Mouse (Mus musculus) urinary bladder, postnatal 36 days (tissue): ENCODE data around the gene Tmem87b.

Experiments
- DNase-seq, 2 experiments: peaks; one replicate each; pipeline ENCODE4 v3.0.0; 2022; ENCODE audit warnings: low spot score in 2 of 2, mixed read lengths in 1 of 2

Gene Tmem87b

DNA sequence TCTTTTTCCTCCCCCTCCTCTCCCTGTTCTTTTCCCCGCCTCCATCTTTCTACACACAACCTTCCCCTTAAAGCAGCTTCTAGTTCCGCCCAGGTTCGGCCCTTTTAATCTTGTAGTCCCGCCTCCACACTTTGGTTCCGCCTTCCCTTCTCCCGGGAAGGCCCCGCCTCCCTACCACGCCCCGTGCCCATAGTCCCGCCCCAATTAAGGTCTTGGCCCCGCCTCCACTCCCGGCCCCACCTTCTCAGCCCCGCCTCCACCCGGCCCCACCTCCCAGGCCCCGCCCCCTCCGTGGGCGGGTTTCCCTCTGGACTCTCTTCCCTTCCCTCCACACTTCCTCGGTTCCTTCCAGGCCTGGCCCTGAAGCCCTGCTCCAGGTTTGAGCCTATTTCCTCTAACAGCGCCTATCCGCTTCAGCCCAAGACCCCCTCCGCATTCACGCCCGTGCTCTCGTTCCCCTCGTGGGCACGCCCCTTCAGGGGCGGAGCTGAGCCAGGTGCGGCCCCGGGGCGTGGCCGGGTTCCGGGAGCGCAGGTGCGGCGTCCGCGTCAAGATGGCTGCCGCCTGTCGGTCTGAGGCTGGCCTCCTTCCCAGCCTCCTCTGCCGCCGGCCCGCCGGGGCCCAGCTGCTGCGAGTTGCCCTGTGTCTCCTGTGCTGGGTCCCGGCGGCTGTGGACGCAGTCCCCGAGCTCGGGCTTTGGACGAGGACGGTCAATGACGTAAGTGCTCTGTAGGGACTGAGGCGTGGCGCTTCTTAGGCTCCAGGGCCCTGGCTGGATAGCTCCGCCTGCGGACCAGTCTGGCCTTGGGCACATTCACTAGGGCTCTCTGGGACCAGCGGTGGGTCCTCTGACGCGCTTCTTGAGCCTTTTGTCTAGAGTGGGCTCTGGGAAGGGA, at the start of gene Tmem87b:
Tmem87b (plus strand) TSS at position 333 of the 896 bp plus-strand sequence.
- peak; percentile 95 to 97 for DNase-seq

DNA sequence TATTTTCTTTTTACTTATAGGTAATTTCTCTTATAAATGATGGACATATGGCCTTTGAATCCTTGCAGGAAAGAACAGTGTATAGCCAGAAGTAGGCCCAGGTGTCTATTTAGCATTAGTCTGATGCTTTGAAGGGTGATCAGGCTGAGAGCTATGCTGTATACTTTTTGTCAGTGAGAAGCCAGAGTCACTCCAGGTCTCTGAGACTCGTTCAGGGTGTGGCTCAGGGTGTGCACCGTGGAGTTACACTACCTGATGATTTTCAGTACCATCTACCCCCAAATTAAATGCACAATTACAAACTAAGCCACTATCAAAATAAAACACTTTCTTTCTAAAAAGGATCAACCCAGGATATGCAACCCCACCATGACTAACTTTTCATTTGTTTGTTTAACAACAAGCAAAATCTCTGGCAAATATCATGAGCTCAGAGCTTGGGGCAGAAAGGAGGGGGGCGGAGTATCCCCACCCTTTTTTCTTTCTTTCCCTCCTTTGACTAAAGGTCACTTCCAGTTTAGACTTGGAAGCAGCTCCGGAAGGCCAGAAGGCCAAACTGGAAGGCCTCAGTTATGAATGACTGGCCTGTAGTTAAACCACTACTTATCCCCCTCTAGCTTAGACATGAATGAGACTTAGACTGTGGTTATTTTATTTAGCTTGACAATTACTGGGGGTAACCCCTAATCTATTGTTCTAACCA, 49.2 kb upstream of the Tmem87b start:
- DNase-seq = peak in 1 of 2 experiments; percentile 13

DNA sequence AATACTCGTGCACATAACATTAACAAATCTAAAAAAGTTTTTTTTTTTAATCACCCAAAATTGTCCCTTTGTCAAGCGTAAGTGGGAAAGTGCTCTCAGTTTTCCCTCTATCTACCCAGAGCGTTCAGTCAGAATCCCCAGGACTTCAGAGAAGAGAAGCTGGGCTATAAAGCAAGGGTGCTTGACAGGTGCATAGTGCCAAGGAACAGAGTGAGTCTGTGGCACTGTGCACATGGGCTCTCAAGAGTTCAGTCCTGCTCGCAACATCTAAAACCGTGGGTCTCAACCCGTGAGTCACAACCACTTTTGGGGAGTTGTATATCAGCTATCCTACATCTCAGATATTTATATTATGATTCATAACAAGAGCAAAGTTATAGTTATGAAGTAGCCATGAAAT, 47.4 kb upstream of the Tmem87b start:
- no peak for DNase-seq

DNA sequence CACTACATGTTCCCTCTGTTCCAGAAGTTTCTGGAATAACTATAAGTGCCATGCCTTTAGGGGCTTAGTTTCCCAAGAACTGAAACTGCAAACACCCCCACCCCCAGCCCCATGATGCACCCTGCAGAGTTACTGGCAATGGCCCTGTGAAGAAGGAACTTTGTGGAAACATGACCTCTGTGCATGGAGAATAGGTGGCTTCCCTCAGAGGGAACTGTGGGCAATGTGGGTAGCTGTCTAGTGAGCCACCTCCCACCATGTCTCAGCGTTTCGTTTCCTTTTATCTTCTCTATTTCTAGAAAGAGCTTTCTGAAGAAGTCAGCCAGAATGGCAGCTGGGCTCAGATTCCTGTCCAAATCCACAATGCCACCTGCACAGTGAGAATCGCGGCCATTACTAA, 46.9 kb upstream of the Tmem87b start:
- no peak for DNase-seq

DNA sequence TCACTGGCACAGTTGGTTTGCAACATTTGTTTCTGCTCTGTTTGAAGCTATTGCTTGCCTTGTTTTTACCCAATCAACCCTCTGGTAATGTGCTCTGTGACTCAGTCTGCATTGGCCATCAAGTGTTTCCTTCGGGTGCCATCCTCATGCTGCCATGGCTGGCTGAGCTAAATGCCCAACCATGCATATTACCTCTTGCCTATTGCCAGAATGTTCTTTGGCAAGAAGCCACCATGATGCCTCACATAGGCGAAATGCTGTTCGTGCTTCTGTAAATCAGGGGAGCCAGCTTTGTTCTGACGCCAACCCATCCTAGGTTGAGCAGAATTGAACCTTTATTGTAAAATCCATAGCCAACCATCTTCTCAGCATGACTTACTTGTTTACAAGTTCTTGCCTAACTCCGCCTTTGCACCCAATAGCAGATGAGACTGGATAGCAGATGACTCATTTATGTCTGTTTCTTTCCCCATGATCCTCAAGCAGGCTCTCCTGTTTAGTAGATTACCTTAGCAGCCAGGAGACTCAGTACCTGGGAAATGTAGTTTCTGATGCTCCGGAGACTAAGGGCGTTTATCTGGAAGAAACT, 46.1 kb upstream of the Tmem87b start:
- no peak for DNase-seq

DNA sequence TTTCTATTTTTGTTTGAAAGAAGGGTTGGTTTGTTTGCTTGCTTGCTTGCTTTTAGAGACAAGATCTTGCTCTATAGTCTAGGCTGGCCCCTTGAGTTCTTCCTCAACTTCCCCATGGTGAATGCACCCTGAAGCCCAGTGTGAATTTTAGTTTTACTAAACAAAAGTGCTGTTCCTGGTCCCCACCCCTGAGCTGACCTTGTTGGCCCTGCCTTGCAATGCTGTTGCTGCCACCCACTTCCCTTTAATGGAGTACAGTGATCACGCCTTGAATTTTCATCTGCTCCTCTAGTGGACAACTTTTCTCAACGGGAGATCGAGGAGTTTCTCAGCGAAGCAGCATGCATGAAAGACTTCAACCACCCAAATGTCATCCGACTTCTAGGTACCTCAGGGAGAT, 35.7 kb upstream of the Tmem87b start:
- DNase-seq = no peak

DNA sequence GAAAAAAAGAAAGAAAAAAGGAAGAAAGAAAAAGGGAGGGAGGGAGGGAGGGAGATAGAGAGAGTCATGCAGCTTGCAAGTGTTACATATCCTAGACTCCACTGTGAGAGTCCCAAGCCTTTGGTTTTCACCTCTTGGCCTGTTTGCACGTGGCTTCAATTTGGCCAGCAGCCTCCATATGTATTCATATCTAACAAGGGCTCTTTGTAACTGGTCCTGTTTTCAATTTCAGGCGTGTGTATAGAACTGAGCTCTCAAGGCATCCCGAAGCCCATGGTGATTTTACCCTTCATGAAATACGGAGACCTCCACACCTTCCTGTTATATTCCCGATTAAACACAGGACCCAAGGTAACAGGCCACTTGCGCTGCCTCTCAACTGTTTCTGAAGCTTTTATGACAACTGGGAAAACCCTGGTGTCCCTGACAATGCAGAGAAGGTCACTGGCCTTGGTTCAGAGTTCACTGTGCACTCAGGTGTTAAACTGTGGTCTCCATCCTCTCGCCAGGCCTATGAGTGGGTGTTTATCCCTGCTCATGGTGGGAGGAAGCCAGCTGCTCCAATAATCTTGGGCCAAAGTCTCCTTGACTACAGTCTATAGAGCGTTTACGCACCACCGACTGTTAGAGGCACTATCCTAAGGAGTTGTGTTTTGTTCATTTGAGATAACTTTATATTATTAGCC, 34.1 kb upstream of the Tmem87b start:
- DNase-seq = no peak

DNA sequence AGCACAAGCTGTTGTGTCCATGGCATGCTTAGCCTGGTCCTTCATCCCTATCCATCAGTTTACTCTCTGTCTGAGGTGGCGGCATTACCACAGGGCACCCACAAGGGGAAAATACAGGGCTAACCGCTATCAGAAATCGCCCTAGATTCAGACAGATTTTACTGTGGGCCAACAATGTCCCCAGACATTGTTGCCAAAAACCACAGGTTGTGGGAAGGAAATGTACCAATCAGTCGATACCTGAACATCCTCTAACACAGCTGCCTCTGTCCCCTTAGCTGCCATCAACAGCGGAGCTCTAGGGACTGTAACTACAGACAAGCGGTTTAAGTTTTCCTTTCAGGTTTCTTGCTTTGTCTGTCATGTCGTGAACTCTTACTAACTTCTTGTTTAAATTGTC, 33.1 kb upstream of the Tmem87b start:
- DNase-seq = no peak

DNA sequence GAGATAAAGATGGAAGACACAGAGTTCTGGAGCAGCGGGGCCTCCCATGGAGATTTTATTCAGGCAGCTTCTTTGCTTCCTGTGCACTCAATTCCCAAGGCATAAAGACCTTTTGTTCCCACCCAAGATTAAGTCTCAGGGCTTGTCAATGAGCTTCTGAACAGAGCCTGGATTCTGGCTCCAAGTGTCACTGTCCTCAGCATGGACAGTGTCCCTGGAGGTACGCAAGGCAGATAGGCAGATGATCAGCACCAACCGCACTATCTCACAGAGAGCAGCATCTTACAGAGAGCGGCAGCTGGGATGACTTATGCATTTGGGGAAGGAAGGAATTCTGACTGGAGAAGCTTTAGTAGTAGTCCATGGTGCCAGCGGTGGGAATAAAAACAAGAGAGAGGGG, 31.6 kb upstream of the Tmem87b start:
- DNase-seq = no peak

DNA sequence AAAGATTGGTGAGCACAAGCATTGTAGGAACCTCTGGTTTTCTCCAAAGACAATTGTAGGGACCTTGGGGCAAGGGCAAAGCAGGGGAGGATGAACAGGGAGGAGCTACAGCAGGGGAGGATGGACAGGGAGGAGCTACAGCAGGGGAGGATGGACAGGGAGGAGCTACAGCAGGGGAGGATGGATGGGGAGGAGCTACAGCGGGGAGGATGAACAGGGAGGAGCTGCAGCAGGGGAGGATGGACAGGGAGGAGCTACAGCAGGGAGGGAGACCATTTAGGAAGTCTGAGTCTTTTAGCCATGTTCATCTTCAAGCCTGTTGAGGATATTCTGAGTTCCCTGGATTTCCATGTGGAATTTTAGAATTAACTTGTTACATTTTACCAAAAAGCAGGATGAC, 31.1 kb upstream of the Tmem87b start:
- DNase-seq = no peak

DNA sequence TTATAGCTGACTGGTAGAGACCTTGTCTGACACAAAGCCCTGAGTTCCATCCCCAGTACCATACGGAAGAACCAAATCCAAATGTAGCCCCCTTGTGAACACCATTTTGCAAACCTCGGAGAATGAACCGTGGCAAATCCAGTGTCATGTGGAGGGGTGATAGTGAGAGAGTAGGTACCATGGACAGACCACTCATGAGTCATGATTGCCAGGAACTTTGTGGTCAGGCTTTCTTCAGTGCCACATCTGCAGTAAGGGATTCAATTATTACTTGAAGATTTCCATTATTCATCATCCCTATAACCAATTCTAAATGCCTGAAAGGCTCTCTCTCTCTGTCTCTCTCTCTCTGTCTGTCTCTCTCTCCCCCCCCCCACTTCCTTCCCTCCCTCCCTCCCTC, 30.1 kb upstream of the Tmem87b start:
- DNase-seq = no peak

DNA sequence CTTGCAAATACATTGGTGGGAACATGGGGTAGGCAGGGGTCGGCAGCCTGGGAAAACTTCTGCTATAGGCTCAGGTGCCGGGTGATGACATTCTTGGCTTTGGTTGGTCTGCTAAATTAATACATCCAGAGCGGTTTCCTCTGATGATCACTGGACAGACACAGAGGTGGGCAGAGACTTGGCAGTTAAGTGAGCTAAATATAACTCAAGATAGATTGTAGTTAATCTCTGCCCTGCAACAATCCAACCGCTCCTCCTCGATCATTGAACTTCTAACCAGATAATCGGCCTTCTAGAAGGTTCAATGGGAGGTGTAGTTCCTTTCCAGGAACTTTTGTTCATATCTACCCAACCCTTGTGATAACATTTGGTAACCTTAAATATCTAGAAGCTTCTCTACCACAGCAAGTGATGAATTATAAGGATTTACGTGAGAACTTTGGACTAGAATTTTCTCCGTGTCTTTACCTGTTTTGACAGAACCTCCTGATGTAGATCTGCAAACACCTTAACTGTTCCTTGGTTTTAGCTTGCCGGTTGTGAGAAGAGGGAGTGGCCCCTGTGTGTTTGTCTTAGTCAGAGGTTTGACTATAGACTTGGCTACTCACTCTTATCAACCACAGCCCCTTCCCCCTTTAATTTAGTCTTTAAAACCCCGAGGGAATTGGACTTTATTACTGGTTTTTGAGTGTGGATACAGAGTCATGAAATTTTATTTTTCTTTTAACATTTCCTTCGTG, 26.9 kb upstream of the Tmem87b start:
- DNase-seq = no peak

DNA sequence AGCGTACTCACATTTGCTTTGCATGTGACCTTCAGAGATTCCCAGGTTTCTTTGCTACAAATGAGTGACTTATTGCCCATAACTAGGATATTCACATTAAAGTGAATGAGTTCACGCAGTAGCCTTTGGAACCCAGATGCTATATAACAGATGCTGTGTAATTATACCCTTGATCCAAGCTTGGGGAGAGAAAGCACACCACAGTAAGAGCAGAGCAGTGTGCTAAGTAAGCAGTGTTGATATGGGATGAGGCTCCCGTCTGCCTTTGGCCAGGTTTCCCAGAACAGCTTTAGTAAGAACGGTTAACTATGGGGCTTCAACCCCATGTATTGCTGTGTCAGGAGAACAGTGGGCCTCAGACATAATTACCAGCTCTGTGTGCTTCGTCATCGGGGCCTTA, 24.0 kb upstream of the Tmem87b start:
- DNase-seq = no peak

DNA sequence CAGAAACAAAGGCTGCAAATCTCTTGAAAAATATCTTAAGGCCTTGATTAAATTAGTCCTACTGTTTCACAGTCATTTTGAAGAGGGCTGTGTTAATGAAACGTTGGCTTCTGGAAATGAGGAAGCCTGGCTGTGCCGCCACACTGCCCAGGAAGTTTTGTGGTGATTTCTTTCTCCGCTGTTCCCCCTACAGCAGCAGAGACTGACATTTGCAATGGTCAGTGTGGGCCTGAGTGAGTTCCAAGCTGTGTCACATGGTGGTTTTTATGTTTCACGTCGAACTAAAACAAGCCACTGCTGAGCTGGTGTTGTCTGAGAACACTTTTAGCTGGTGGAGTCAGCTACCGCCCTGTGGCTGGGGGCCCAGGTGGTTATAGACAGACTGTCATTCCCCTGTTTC, 21.5 kb upstream of the Tmem87b start:
- DNase-seq = no peak

DNA sequence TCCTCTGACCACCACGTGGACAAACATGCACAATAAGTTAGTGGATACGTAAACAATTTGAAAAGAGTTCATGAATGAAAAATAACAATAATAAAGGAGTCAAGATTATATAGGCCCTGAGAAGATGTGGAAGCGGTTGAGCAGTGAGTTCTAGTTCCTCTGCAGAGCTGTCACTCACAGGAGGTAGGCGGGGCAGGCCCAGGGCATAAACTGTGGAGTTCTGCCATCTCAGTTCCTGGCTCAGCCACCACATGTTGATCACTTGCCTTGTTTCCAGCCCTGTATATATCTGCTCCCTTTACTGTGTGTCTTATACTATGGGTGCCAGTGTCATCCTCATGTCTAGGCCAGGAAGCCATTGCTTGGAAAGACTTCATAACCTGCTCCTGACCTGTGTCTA, 14.5 kb upstream of the Tmem87b start:
- no peak for DNase-seq

DNA sequence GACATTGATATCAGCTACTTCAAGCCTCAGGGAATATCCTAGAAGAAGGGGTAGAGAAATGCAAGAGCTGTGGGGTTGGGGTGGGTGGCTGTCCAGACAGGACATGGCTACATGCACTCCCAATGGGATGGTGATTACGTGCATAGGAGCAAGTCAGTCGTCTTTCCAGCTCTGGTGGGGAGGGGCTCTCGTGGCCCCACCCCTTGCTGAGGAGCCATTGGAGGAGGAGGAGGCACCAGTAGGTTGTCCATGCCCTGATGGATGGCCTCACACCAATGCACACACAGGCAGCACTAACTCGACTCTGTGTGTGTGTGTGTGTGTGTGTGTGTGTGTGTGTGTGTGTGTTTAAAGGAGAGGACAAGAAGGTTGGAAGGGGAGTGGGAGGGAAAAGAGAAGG, 12.6 kb upstream of the Tmem87b start:
- DNase-seq = no peak

DNA sequence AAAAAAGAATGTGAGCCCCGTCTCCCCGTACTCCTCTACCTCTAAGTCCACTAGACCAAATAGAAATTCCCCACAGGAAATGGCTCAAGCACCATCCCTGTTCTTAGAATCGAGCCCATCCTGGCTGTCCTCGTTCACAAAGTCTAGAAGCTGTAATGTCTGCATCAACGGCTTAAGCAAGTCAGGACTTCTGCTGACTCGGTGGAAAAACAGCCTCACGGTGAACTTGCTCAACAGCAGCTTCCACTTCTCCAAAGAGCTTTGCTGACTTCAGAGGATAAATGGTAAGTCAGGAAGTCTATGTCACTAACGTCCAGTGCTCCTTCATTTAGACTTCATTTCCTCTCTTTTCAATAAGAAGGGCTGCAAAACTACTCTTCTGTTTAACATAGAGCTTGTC, 11.4 kb upstream of the Tmem87b start:
- DNase-seq = no peak

DNA sequence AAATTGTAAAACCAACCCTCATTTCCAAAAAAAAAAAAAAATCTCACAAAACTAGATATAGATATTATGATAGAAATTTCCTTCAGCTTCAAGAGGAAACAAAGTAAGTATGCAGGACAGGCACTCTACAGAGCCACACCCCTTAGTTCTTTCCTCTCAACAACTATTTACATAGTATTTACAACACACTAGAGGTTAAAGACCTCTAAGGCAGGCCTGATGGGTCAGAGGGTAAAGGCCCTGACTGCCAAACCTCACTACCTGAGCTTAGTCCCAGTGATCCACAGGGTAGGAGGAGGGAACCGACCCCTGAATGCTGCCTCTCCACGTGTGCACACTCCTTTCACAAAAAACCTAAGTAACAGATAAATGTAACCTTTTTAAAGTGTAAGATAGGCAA, 5.2 kb upstream of the Tmem87b start:
- no peak for DNase-seq

DNA sequence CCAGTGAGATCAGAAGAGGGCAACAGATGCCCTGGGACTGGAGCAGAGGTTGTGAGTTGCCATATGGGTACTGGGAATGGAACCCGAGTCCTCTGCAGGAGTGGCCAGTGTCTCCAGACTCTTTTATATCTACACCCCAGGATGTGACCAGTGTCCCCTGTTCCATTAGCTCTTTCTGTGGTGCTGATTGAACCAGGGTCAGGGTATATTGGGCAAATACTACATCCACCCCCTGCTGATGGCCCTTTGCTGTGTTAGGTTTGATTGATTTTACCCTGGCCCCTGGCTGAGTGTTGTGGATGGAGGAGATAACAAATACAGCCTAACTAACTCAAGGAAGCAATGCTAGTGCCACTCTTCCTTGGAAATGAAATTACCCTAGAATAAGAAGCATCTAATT, 1.6 kb upstream of the Tmem87b start:
- no peak for DNase-seq

DNA sequence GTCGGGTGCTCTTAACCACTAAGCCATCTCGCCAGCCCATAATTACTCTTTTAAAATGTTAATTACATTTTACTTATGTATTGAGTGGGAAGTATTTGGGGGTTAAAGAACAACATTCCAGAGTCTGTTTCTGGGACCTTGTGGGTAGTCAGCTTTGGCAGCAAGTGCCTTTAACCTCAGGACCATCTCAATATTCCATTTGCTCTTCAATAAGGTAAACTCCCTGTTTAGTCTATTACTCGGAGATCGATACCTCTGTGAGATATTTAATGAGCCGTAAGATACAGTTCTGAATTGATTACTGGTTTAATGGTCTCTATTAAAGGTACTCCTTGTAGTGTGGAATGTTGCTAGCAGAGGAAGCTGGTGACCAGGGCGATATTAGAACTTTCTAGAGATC, 1.0 kb upstream of the Tmem87b start:
- DNase-seq = no peak

DNA sequence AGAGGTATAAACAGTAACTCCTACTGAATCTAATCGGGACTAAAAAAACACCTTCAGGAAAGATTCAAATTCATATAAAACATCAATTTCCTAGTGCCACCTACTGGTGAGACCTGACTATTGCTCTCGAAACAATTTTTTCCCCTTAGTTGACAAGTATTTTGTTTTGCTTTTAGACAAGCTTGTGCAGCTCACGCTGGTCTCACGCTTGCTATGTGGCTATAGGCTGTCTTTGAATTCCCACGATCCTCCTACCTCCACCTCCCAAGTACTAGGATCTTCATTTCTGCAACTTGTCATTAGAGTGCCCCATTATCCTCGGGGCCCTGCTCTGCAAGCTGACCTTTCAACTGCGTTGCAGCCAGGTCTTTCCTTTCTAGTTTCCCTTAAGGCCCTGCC, 532 bp upstream of the Tmem87b start:
- peak in 1 of 2 experiments; percentile 64 for DNase-seq
